Mouse (Mus musculus): ENCODE measurements at regions not wholly inside any gene's neighbourhood (a gene's known extent, or its start where the extent isn't known, plus 50 kb on each side); places are given as distances from the start of the nearest gene placed in this dataset.

DNA sequence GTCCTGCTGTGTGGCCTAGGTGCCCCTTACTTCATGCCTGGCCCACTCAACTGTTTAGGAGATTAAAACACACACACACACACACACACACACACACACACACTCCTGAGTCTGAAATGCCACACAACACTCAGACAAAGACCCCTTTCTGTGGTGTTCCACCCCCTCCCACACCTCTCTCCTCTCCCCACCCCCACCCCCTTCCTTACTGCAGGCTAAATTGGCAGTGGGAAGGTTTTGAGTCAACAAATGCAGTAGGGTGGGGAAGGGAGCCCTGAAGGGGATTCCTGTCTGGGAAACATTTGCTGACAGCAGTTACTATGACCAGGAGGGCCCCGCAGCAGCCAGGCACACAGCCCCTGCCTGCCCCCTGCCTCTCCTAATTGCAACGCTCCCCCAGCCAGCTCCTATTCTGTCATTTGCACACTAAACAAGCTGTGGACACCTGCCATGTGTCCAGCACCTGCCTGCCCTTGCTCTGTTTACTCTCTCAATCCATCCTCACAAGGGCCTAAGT, 69.5 kb downstream of the Ephb3 start:
- no peak for DNase-seq

DNA sequence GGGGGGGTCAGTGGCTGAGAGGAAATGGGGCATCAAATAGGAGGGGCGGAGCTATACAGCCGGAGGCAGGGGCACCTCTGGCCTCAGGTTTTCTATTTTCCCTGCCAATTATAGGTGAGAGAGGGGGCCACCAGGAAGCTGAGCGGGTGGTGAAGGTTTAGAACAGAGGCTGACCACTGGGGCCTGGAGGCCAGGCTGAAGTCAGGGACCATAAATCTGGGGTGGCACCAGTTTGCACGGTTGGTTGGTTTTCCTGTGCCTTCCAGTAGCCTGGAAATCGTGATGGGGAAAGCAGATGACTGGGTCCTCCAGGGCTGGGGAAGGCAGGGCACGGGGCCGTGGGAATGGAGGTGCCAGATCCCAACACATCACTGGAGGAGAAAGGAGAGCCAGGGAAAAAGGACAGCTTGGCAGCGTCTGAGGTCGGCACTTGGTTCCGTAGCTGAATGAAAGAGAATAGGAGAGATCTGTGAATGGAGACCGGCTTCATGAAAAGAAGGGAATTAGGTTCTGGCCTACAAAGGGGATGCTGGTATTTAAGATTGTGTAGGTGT, 73.3 kb downstream of the Ephb3 start:
- no peak for DNase-seq

DNA sequence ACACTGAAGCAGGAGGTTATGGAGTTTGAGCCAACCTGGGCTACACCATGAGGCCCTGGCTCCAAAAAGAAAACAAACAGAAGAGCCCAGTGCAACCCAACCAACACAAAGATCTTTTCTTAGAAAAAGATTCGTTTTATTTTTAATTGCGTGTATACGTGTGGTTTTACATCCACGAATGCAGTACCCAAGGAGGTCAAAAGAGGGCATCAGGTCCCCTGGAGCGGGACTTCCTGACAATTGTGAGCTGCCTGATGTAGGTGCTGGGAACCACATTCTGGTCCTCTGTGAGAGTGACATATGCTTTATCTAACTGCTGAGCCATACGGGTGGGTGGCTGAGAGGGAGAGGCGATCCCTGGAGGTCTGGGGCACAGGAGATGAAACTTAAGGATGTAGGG, 73.8 kb downstream of the Ephb3 start:
- no peak for DNase-seq

DNA sequence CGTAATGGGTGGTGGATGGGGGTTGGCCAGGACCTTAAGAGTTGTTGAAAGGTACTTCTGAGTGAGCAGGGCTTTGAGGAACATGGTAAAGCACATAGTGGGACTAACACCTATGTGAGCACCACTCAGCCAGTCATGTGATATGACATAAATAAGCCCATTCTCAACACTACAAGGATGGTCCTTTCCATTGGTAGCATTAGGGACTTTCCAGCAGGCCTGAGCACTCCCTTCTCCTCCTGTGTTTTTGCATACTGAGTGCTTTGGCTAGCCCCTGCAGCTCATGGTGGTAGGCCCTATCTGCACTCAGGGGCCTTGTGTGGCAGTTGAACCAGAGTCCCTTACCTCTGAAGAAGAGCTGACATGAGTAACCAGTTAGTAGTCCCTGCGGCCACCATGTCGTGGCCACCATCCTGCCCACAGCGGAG, 75.7 kb downstream of the Ephb3 start:
- DNase-seq: no peak

DNA sequence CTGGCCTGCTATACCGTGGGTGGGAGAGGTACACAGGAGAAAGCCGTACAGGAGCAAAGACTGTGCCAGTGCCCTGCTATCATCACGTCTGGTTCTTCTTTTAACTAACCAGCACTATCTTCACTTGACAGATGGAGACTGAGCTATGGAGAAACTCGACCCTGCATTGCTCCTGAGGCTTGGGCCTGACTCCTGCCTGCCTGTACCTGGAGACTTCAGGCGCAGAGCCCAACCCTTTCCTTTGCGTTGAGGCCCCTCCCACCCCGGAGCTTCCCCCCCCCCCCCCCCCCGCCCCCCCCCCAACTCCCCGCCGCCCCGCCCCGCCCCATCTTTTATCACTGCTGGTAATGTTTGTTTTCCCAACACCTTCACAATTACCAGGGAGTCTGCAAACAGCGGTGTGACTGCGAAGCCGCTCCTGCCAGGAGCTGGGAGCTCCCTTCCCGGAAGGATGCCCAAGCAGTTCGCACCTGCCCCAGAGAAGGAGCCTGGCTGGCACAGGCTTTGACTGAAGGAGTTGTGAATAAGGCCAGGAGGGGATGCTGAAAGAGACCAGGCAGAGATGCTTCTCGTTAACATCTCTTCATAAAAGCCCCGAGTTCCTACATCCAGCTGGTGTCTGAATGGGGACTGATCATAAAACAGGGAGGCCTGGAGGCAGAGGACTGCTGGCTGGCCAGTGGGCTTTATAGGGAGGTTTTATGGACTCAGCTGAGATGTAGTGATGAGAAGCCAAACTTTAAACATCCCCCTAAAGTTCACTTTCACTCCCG, 77.6 kb downstream of the Ephb3 start:
- no peak for DNase-seq

DNA sequence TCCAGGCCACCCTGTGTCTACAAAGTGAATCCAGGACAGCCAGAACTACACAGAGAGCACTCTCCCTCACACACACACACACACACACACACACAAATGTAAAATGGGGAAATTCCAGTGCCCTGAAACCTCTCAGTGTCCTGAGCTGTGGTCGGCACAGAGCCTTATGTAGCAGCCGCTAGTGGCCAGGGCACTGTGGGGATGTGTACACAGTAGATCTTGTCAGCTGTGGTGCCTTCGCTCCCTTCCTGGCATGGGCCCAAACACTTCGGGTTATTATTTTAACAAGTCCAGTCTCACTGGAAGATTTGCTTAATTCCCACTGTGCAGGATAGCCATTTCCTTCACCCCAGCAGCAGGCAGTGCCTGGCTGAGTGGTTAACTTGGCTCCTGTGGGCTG, 81.5 kb downstream of the Ephb3 start:
- DNase-seq: no peak

DNA sequence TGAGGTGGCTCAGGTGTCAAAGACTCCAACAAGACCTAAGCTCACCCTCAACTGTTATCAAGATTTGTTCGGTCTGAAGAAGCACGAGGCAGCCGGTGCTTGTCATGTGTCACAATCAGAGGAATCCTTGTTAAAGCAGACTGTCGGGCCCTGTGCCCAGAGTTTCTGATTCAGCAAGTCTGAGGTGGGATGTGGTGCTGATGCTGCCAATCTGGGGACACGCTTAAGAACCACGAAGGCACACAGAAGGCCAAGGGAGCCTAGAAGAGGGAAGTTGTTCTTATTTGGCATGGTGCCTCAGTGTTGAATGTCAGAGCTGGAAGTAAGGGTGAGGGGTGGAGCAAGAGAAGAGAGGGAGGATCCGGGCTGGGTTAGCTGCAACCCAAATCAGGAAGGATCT, 85.0 kb downstream of the Ephb3 start:
- DNase-seq: no peak

DNA sequence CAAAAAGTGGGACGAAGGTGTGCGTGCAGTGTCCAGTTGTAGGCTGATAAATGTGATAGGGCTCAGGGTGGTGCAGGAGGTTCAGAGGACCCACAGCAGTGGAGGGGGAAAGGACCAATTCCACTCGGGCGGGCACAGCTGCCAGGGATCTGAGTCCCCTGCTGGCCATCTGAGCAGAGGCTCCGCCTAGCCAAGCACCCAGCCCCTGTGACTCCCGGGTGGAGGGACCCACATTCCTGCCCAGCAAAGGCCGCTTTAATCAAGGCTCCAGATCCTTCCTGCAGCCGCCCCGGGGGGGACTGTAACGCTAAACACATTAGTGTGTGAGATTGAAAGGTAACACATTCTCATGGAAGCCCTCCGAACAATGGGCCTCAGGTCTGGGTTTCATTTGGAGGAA, 88.5 kb downstream of the Ephb3 start:
- DNase-seq: no peak

DNA sequence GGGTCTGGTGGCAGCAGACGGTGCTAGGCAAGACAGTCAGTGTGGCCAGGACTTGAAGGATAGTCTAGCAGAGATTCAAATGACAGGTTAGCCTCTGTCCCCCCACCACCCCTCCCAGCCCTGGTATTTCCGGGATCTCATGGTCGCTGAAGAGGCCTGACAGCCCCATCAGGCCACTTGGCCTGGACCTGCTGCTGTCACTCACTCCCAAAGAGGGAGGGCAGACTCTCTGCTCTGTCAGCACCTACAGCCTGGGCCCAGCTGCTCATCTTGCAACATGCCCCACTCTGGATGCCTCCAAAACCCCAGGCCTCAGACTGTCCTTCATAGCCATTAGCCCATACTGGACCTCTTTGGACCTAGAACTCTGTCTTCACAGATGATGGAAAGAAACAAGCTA, 89.0 kb downstream of the Ephb3 start:
- DNase-seq: no peak

DNA sequence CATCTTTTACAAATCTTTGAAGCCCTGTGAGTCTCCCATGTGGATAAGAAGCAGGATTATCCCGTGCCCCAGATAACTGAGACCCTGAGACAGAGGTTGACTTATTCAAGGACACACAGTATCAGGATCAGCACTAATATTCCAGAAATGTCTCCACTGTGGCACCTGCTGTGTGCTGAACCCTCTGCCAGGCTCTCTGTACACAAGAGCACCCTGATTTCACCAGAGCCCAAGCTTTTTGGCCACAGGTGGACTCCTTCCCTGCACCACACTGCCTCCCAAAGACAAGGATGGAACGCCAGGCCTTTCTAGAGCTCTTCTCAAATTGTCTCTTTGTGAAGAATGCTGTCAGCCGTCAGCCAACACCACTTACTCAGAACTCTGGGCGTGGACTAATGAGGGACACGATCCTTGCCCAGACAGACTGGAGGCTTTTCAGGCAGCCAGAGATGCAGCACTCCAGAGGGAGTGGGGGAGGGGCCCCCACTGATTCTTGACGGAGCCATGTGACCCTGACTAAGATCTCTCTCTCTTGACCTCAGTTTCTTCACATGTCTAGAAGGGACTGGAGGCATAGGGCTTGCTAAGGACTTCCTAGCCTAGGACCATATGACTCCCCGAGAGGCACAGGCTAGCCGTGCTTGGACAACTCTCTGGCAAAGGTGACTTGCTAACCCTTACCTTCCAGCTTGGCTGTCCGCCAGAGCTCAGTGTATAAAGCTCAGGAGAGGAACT, 90.3 kb downstream of the Ephb3 start:
- DNase-seq: no peak

DNA sequence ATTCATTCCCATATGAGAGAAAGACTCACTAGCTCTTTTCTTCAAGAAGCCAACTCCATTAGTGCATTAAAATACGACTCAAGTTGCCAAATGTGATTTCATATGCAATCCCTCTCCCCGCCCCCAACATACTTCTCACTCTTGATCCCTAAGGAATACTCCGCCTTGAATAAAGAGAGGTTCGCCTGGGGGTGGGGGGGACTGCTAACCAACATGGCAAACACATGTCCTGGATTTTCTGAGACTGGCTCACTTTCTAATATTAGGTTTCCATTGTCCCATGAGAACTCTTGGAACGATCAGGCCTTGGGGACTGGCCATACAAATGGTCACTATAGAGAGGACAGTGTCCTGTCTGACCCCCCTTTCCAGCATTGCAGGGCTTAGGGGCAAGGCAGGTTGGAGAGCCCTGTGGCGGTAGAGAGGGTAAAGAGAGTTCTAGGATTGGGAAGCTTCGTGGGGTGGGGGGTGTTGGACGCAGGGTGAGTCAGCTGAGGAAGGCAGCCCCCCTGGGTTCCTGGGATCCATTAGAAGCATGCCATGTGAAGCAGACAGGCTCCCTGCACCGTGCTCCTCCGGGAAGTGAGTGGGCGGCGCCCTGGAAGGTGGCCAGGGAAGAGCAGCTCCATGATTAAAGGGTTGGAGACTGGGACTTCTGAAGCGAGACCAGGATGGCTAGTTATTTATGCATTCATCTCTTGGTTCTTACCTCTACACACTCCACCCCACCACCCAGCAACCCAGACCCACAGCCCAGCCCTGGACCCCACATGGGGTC, 91.6 kb downstream of the Ephb3 start:
- DNase-seq: no peak

DNA sequence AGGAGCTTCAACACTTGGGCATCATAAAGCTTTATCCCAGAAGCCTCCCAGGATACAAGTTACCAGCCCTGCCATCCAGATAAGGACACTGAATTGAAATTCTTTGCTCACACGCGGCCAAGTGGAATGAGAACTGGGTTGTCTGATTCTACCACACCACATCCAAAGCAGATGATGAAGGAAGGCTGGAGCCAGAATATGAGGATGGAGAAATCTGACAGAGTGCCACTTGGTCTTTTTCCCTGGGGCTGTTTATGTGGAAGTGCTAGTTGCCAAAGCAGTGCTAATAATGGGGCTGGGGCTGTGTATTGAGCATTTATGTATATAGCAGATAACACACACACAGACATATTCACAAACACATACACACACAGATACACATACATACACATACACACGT, 92.2 kb downstream of the Ephb3 start:
- DNase-seq: no peak

DNA sequence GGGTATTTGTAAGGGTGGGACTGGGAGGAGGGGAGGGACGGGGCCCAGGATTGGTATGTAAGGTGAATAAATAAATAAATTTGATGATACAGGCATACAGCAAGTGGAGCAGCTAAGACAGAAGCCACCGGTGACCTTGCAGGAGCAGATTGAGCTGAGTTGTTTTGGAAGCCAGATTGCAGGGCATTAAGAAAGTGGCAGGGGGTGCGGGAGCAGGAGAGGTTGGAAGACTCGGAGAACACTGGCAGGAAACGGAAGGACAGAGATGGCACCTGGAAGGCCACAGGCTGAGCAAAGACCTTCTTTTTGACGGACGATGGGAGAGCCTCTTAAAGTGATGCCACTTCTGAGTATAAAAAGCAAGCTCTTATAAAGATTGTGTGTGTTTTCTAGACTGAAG, 94.3 kb downstream of the Ephb3 start:
- no peak for DNase-seq

DNA sequence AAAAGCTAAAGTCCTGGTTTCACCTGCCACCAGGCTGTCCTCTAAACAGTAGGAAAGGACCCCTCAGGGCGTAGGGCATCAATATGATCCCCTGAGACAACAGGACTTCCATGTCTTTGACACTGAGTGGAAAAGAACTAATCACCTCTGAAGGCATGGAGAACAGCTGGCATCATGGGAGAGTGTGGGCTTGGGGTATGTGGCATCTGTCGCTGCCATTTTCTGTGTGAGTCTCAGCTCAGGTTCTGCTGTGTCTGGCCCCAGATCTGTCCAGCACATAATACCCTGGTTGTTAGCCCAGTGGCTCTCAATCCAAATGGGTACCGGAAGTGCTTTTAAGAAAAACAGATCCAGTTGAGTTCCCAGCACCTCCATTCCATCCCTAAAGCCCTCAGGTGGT, 101.3 kb downstream of the Ephb3 start:
- no peak for DNase-seq

DNA sequence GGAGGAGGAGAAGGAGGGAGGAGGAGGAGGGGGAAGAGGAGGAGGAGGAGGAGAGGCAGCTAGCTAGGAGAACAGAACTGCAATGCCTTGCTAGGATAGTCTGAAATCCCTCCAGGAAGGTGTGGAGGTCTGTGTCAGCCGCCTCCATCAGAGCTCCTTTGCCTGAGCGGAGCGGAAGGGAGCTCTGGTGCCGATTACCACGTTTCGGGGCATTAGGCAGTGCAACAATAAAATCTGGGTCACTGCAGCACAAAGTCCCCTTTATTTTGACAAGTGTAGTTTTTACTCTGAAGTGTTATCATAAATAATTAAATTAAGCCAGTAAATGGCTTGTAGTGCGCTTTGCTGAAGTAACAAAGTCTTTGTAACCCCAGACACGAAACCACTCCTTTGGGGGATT, 104.0 kb downstream of the Ephb3 start:
- no peak for DNase-seq

DNA sequence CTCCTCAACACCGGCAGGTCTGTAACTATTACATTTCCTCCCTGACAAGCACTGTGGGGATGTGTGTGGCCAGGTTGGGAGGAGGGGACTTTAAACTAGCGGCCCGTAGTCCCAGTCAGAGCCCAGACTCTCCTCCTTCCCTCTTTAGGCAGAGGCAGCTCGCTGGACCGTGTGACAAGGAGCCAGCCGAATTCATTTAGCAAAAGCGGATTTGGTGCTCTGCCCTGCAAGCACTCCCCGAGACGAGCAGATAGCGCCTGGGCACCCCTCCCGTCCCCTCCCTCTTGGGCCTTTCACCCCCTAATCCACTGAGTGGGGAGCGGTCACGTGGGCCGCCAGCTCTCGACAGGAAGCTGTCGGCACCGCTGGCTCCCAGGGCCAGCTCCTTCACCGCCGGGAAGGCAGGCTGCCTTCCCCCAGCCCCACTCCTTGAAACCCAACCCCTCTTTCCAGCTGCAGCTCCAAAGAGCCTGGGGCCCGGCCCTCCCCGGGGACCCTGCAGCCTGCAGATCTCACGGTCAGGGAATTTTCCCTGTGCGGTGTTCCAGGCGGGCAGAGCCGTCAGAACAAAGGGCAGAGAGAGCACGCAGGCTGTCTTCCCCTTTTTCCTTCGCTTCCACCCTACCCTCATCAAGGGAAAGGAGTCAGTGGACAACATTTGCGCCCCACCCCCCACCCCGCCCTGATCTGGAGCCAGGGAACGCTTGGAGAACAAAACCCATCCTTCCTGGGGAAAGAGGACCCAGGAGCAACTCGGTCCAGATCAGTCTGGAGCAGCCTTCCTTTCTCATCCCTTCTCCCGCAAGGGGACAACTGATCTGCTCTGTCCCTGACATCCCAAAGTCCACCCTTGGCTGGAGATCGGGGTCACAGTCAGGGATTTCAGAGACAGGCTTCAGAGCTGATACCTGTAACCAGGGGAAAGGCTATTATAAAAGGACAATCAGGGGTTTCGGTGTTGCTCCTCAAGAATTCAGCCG, 106.4 kb downstream of the Ephb3 start:
- peak; percentile 80 for DNase-seq

DNA sequence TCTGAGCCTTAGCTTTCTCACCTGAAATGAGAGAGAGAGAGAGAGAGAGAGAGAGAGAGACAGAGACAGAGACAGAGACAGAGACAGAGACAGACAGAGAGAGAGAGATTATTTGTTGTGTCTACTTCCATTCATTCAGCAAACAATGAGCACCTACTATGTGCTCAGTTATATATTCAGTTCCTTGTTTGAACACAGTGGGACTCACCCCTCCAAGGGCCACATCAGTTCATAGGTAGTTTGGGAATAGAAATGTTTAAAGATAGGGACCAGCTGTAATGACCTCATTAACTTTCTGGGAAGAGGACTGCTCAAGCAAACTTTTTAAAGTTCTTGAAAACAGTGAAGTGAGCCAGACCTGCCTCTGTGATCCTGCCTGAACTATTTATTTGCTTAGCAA, 107.2 kb downstream of the Ephb3 start:
- DNase-seq: no peak

DNA sequence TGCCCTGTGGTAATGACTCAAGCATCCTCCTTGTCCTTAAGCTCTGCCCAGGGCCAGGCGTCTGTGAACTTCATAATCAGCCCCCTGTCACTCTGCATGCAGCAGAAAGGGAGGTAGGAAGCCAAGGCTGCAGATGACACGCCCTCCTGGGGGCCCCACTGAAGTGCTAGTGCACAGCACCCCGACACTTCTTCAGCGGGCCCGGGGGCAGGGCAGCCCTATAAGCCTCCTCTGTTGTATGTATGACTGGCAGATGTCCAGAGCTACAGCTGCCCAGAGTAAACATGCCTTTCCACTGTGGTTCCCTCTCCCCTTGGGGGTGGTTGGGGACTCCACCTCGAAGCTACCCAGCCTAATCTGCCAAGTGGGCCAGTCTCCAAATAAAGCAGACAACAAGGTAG, 107.2 kb upstream of the Vps8 start:
- no peak for DNase-seq

DNA sequence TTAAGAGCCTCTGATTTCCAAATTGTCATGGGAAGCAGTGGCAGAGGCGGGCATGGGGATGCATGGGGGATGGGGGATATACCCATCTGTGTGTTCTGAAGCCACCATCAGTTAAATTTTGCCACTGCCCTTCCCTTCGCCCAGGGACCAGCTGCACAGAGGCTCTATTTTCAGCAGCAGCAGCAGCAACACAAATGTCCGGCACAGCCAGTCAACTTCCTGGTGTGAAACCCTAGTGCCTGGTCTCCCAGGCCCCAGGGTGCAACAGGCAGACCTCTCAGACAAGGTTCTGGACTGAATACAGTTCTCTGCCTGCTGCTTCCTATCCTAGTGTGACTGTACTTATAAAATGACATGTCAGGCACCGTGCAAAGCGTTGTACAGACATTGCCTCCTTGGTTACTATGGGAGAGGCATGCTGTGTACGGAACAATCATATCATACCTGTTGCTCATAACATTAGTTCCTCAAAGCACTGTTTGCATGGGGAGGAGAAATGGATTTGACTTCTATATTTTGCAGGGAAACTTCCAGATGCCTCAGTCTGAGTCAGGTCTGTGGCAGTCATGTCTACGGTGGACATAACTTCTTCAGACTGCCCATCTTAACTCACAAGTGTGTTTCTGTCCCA, 104.8 kb upstream of the Vps8 start:
- no peak for DNase-seq

DNA sequence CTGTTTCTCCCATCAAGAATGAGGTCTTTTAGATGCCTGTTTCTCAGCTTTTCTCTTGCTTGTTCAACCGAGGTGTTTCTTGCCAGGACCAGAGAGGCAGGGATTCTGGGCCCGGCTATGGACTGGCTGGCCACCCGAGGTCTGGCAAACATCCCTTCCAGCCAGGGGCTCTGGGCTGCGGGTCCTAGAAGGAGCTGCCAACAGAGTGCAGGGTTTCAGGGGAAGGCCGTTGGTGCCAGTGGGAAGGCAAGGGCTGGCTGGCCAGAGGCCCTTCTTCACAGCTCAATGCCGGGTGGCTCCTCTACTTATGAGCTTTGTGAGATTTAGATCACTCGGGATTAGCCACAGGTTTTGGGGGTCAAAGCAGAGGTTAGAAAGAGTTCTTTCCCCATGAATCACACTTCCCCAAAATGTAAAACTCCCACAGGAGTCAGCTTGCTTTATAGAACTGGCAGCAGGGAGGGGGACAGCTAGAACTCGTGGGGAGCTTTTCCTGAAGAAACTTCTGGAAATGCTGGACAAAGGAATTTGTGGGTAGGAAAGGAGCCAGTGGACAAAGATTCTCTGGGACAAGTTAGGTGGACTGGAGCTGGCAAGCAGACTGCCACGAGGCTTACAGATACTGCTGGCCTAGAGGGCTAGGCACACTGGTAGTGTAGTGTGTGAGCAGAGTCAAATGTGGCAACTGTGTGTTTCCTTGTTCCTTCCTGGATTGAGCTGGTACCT, 104.1 kb upstream of the Vps8 start:
- no peak for DNase-seq

DNA sequence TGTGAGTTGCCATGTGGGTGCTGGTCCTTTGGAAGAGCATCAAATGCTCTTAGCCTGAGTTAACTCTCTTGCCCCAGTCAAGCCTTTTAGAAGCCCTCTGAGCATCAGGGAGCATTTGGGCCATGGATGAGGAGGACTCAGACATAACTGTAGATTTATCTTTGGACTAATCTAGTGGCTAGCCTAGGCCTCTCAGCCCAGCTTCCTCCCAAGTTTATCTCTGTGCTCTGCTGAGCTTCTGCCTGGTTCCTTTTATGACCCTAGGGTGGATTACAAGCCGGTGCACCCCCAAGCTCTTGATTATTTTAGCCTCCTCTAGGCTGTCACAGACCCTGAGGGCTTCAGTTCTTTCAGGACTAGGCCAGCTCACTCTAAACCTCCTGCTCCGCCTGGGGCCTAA, 102.6 kb upstream of the Vps8 start:
- no peak for DNase-seq

Measured in thymus, postnatal 25 days (tissue).